Mouse (Mus musculus): ENCODE measurements around the gene Elp6. TPM values are rescaled to one million over a fixed set of nuclear protein-coding genes. Genes with fewer than 3 reads are reported as not detected.

The Elp6 gene
- 19.9 and 20.5 TPM in 2 replicates for polyA plus RNA-seq (2015; fragmentation: Nextera tagmentation; extraction: Ambion mirVana)

DNA sequence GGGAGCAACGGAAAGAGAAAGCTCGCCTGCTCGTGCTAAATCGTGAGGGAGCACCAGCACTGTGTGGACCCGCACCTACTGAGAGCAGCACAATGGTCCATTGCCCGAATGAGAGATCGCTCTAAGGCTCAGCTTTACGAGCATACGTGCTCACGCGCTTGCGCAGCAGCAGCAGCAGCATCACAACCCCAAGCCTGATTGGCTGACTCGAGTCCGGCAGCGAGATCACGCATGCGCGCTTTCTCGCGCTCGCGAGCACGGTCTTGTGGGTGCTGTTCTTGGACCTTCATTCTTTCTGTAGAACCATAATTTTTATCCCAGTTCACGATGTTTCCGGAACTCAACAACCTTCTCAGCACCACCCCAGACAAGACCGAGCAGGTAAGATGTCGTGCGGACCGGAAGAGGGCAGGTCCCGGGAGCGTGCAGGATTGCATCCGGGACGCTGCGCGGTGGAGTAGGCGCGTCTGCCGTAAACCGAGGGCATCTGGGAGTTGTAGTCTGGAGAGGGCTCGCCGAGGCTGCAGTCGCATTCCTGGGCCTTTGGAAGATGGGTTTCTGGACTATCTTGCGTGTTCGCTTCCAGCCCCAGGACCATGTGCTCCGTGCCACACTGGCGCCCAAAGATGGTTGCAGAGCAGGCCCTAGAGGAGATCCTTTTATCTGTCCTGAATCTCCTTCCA lies at the start of gene Elp6:
Gene Elp6 (plus strand): TSS at position 205 of the 683 bp plus-strand sequence.
- peak within 1 kb of the TSS; percentile 58 for H3K4me3 ChIP-seq (ENCODE audit: low read length)
- no peaks in the 10 kb centered on the region for H3K36me3 ChIP-seq (ENCODE audit: control insufficient read depth, insufficient read depth, low read length)
- peak within 1 kb of the TSS; percentile 87 for H3K27ac ChIP-seq (ENCODE audit: low read length)
- ATAC-seq = peak; percentile 99
- under 1% methylated on average over 46 of the region's 46 CpGs for WGBS
- H3K9ac ChIP-seq (ENCODE audit: low read depth, low read length) = peak within 1 kb of the TSS; percentile 79
- H3K27me3 ChIP-seq (replicated peaks; ENCODE audit: control insufficient read depth, insufficient read depth, low read length) = no peaks in the 10 kb centered on the region
- H3K4me1 ChIP-seq (ENCODE audit: control insufficient read depth, insufficient read depth, low read length) = peaks cover 6% of the 10 kb centered on the region; the same call in 1 of the 2 replicates
- peak within 1 kb of the TSS; percentile 69 for H3K4me2 ChIP-seq (ENCODE audit: low read depth, low read length)
- no peaks in the 10 kb centered on the region for H3K9me3 ChIP-seq (ENCODE audit: control insufficient read depth, low read length)

DNA sequence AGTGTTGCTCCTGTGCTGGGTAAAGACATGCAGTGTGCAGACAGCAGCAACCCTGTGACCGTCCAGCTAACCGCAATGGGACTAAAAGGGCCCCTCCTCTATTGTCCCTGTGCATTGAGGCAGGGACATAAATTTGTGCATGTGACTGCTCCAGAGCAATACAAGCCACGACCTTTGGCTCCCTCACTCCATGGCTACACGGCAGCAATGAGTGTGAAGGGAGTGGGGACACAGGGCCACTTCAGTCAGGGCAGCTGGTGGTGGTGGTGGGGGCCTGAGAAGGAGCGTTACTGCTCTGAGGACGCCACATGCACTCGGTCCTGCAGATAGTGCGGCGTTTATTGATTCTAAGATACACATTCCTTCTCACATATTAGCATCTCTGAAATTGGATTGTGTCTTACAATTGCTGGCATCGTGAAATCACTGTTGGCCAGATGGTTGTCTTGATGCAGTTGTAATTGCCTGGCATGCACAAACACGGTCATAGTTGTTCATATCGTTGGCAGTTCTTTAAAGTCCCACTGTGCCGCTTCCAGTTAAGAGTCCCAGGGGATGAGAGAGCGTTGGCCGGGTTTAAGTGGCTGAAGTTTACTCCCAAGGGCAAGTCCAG lies 49.5 kb upstream of the Elp6 start:
- H3K9ac ChIP-seq (ENCODE audit: low read depth, low read length) = 0 out of 2 replicates have a peak overlapping the region, but pooled peaks have one; percentile 19
- no peak overlapping the region for H3K4me3 ChIP-seq (ENCODE audit: low read length)
- no peaks in the 10 kb centered on the region for H3K27me3 ChIP-seq (replicated peaks; ENCODE audit: control insufficient read depth, insufficient read depth, low read length)
- no peaks in the 10 kb centered on the region for H3K9me3 ChIP-seq (ENCODE audit: control insufficient read depth, low read length)
- WGBS = 56% methylated on average over 15 of the region's 15 CpGs
- H3K4me1 ChIP-seq (ENCODE audit: control insufficient read depth, insufficient read depth, low read length) = no peaks in the 10 kb centered on the region
- peak; percentile 88 for ATAC-seq
- no peak overlapping the region for H3K27ac ChIP-seq (ENCODE audit: low read length)
- H3K4me2 ChIP-seq (ENCODE audit: low read depth, low read length) = no peak overlapping the region
- no peaks in the 10 kb centered on the region for H3K36me3 ChIP-seq (ENCODE audit: control insufficient read depth, insufficient read depth, low read length)

GRCm38 (mm10) chr9:110258646-110259045 lies 46.3 kb upstream of the Elp6 start:
- ATAC-seq = no peak
- H3K4me1 ChIP-seq (ENCODE audit: control insufficient read depth, insufficient read depth, low read length) = no peaks in the 10 kb centered on the region
- no peak overlapping the region for H3K4me3 ChIP-seq (ENCODE audit: low read length)
- H3K36me3 ChIP-seq (ENCODE audit: control insufficient read depth, insufficient read depth, low read length) = no peaks in the 10 kb centered on the region
- H3K4me2 ChIP-seq (ENCODE audit: low read depth, low read length) = no peak overlapping the region
- no peak overlapping the region for H3K9ac ChIP-seq (ENCODE audit: low read depth, low read length)
- no peaks in the 10 kb centered on the region for H3K27me3 ChIP-seq (replicated peaks; ENCODE audit: control insufficient read depth, insufficient read depth, low read length)
- no peak overlapping the region for H3K27ac ChIP-seq (ENCODE audit: low read length)
- H3K9me3 ChIP-seq (ENCODE audit: control insufficient read depth, low read length) = no peaks in the 10 kb centered on the region
- WGBS = 73% methylated on average over 6 of the region's 6 CpGs

DNA sequence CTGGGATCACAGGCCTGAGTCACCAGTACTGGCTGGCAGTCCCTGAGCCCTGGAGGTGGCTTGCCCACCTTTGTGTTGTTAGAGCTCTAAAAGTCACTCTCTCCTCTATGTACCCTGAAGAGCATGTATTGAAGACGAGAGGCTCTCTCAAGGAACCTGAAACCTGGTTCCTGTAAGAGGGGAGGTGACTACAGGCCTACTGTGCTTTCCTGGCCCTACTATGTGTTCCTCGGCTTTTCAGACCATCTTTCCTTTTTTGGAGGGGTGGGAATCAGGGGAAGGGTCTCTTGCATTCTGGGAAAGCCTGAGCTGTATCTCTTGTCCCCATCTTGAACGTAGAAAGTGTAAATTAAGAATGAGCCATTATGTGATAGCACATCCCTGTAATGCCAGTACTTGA lies 45.9 kb upstream of the Elp6 start:
- ATAC-seq = no peak
- 79% methylated on average over 3 of the region's 3 CpGs for WGBS
- H3K9me3 ChIP-seq (ENCODE audit: control insufficient read depth, low read length) = no peaks in the 10 kb centered on the region

DNA sequence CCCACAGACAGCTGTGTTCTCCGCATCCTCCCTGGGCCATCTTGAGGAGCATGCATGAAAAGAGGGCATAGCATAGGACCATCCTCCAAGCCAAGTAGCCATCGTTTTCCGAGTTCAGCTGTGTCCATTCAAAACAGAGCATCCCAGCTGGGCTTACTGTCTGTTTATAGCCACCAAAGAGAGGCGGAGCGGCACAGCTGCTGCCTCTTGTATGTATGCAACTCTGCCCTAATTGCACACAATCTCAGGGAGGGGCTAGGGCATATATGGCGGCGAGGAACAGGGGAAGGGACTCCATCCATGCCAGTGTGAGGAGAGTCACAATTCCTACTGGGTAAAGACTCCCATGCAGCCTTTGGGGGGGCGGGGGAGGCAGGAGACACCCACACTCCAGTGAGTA lies 41.8 kb upstream of the Elp6 start:
- 69% methylated on average over 8 of the region's 8 CpGs for WGBS

More for the DNA sequence above, 45.9 kb upstream of the Elp6 start:
- H3K4me1 ChIP-seq (ENCODE audit: control insufficient read depth, insufficient read depth, low read length) = no peaks in the 10 kb centered on the region
- no peaks in the 10 kb centered on the region for H3K36me3 ChIP-seq (ENCODE audit: control insufficient read depth, insufficient read depth, low read length)
- no peaks in the 10 kb centered on the region for H3K27me3 ChIP-seq (replicated peaks; ENCODE audit: control insufficient read depth, insufficient read depth, low read length)
- no peak overlapping the region for H3K4me3 ChIP-seq (ENCODE audit: low read length)
- no peak overlapping the region for H3K9ac ChIP-seq (ENCODE audit: low read depth, low read length)
- H3K4me2 ChIP-seq (ENCODE audit: low read depth, low read length) = no peak overlapping the region
- no peak overlapping the region for H3K27ac ChIP-seq (ENCODE audit: low read length)

GRCm38 (mm10) chr9:110264991-110265390 lies 40.0 kb upstream of the Elp6 start:
- Histone ChIP-seq H3K4me2 (ENCODE audit: low read depth, low read length) (no peak overlapping the region), H3K9me3 (ENCODE audit: control insufficient read depth, low read length) (no peaks in the 10 kb centered on the region), H3K27me3 (replicated peaks; ENCODE audit: control insufficient read depth, insufficient read depth, low read length) (no peaks in the 10 kb centered on the region), H3K4me1 (ENCODE audit: control insufficient read depth, insufficient read depth, low read length) (no peaks in the 10 kb centered on the region), H3K36me3 (ENCODE audit: control insufficient read depth, insufficient read depth, low read length) (no peaks in the 10 kb centered on the region), H3K9ac (ENCODE audit: low read depth, low read length) (no peak overlapping the region), H3K4me3 (ENCODE audit: low read length) (no peak overlapping the region), H3K27ac (ENCODE audit: low read length) (no peak overlapping the region)
- WGBS = 77% methylated on average over 9 of the region's 9 CpGs
- no peak for ATAC-seq

More for the DNA sequence above, 41.8 kb upstream of the Elp6 start:
- H3K27ac ChIP-seq (ENCODE audit: low read length) = no peak overlapping the region
- H3K4me2 ChIP-seq (ENCODE audit: low read depth, low read length) = no peak overlapping the region
- no peaks in the 10 kb centered on the region for H3K9me3 ChIP-seq (ENCODE audit: control insufficient read depth, low read length)
- ATAC-seq = no peak
- no peak overlapping the region for H3K4me3 ChIP-seq (ENCODE audit: low read length)
- H3K4me1 ChIP-seq (ENCODE audit: control insufficient read depth, insufficient read depth, low read length) = no peaks in the 10 kb centered on the region
- no peaks in the 10 kb centered on the region for H3K36me3 ChIP-seq (ENCODE audit: control insufficient read depth, insufficient read depth, low read length)
- no peaks in the 10 kb centered on the region for H3K27me3 ChIP-seq (replicated peaks; ENCODE audit: control insufficient read depth, insufficient read depth, low read length)
- no peak overlapping the region for H3K9ac ChIP-seq (ENCODE audit: low read depth, low read length)

DNA sequence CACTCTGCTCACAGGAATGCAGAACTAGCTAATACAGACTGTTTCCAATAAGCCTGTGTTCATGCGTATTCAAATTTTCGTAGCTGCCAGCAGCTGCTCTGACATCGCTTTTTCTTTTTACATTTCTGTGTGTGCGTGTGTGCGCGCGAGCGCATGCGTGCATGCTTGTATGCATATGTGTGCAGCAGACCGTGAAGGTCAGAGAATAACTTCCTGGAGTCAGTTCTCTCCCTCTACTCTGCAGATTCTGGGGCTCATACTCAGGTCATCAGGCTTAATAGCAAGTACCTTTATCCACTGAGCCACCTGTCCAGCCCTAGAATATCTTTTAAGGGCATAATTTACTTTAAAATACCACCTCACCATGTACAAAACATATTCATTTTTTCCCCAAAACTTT lies 36.6 kb upstream of the Elp6 start:
- H3K36me3 ChIP-seq (ENCODE audit: control insufficient read depth, insufficient read depth, low read length) = no peaks in the 10 kb centered on the region
- H3K4me2 ChIP-seq (ENCODE audit: low read depth, low read length) = no peak overlapping the region
- no peaks in the 10 kb centered on the region for H3K9me3 ChIP-seq (ENCODE audit: control insufficient read depth, low read length)
- no peak overlapping the region for H3K27ac ChIP-seq (ENCODE audit: low read length)
- no peak for ATAC-seq
- no peak overlapping the region for H3K4me3 ChIP-seq (ENCODE audit: low read length)
- no peaks in the 10 kb centered on the region for H3K27me3 ChIP-seq (replicated peaks; ENCODE audit: control insufficient read depth, insufficient read depth, low read length)
- 92% methylated on average over 10 of the region's 10 CpGs for WGBS
- H3K4me1 ChIP-seq (ENCODE audit: control insufficient read depth, insufficient read depth, low read length) = no peaks in the 10 kb centered on the region
- no peak overlapping the region for H3K9ac ChIP-seq (ENCODE audit: low read depth, low read length)

GRCm38 (mm10) chr9:110272330-110272729 lies 32.6 kb upstream of the Elp6 start:
- no peak for ATAC-seq
- Histone ChIP-seq H3K9ac (ENCODE audit: low read depth, low read length) (no peak overlapping the region), H3K27me3 (replicated peaks; ENCODE audit: control insufficient read depth, insufficient read depth, low read length) (no peaks in the 10 kb centered on the region), H3K4me2 (ENCODE audit: low read depth, low read length) (no peak overlapping the region), H3K4me1 (ENCODE audit: control insufficient read depth, insufficient read depth, low read length) (no peaks in the 10 kb centered on the region), H3K9me3 (ENCODE audit: control insufficient read depth, low read length) (no peaks in the 10 kb centered on the region), H3K27ac (ENCODE audit: low read length) (no peak overlapping the region), H3K4me3 (ENCODE audit: low read length) (no peak overlapping the region), H3K36me3 (ENCODE audit: control insufficient read depth, insufficient read depth, low read length) (no peaks in the 10 kb centered on the region)
- 94% methylated on average over 3 of the region's 3 CpGs for WGBS

DNA sequence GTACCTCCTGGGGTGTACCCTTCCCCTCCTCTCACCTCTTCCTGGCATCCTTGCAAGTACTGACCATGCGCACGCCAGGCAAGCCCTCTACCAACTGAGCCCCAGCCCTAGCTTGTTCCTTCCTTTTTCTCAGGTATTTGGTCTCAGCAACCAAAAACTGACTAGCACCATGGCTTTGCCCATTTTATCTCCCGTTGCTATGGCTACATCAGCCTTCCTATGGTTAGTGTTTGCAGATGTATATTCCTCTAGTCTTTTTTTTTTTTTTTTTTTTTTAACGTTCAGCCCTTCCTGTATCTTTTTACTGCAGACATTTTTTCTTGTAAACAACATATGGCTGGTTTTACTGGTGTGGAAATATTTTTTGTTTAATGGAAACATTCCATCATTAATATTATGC lies 31.5 kb upstream of the Elp6 start:
- H3K27me3 ChIP-seq (replicated peaks; ENCODE audit: control insufficient read depth, insufficient read depth, low read length) = no peaks in the 10 kb centered on the region
- H3K27ac ChIP-seq (ENCODE audit: low read length) = no peak overlapping the region
- H3K36me3 ChIP-seq (ENCODE audit: control insufficient read depth, insufficient read depth, low read length) = no peaks in the 10 kb centered on the region
- no peak for ATAC-seq
- no peak overlapping the region for H3K9ac ChIP-seq (ENCODE audit: low read depth, low read length)
- no peak overlapping the region for H3K4me3 ChIP-seq (ENCODE audit: low read length)
- no peaks in the 10 kb centered on the region for H3K4me1 ChIP-seq (ENCODE audit: control insufficient read depth, insufficient read depth, low read length)
- no peaks in the 10 kb centered on the region for H3K9me3 ChIP-seq (ENCODE audit: control insufficient read depth, low read length)
- H3K4me2 ChIP-seq (ENCODE audit: low read depth, low read length) = no peak overlapping the region
- WGBS = 56% methylated on average over 4 of the region's 4 CpGs
